Mouse (Mus musculus): Measurements from ENCODE around the gene Pcbd2. TPM values are rescaled to one million over a fixed set of nuclear protein-coding genes. Genes with fewer than 3 reads are reported as not detected.
A peak's percentile ranks its signal among the peaks of the same experiment; 100 is the strongest.
"Not testable (repeated sequence)": the region's sequence is repeated elsewhere in the genome, so short reads cannot be mapped to it uniquely, and the experiment has no call there.

The Pcbd2 gene
- 31.6 and 32.2 TPM in 2 replicates for polyA plus RNA-seq (2012; rRNA removed)

- H3K4me3 ChIP-seq (ENCODE audit: insufficient read depth, low read length), result peak within 1 kb of the TSS; percentile 92
- peak; percentile 14; the same call in 1 of the 2 replicates for TF ChIP-seq POLR2A (IDR thresholded peaks at IDR 0.05; ENCODE audit: extremely low read depth, insufficient read depth, low read length)
- no peak for TF ChIP-seq CTCF (IDR thresholded peaks at IDR 0.05; ENCODE audit: extremely low read depth, insufficient read depth, low read length)
Measured at GRCm38 (mm10) chr13:55727120-55727838, at the start of gene Pcbd2. Gene Pcbd2, plus strand, starts transcription at chr13:55727368.

GRCm38 (mm10) chr13:55682201-55682600, 45.0 kb upstream of the Pcbd2 start:
- Histone ChIP-seq H3K27ac (ENCODE audit: insufficient read depth, low read length) (no peak overlapping the region), H3K4me1 (ENCODE audit: control insufficient read depth, insufficient read depth, low read length) (no peaks in the 10 kb centered on the region), H3K4me3 (ENCODE audit: insufficient read depth, low read length) (no peak overlapping the region)
- TF ChIP-seq POLR2A (IDR thresholded peaks at IDR 0.05; ENCODE audit: extremely low read depth, insufficient read depth, low read length) (no peak), CTCF (IDR thresholded peaks at IDR 0.05; ENCODE audit: extremely low read depth, insufficient read depth, low read length) (no peak)

More at GRCm38 (mm10) chr13:55727120-55727838, at the start of gene Pcbd2:
- peak within 1 kb of the TSS; percentile 97 for H3K27ac ChIP-seq (ENCODE audit: insufficient read depth, low read length)
- H3K4me1 ChIP-seq (ENCODE audit: control insufficient read depth, insufficient read depth, low read length), result no peaks in the 10 kb centered on the region

DNA sequence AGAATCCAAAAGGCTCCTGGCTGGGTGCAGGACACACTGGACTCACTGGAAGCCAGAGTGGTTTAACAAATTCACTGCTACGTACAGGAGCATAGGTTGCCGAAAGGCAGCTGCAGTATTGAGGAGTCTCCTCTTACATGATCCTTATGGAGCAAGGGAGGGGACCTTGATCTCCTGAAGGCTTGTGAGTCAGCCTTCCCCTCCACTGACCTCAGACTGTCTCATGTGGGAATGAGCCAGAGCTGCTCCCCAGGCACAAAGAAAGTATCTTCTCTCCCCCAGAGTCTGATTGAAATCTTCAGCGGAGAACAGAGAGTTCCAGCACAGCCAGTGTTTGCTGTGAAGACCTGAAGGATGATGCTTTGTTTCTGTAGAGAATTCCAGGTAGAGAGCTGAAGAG, 43.6 kb upstream of the Pcbd2 start:
- Histone ChIP-seq H3K27ac (ENCODE audit: insufficient read depth, low read length) (no peak overlapping the region), H3K4me1 (ENCODE audit: control insufficient read depth, insufficient read depth, low read length) (no peaks in the 10 kb centered on the region), H3K4me3 (ENCODE audit: insufficient read depth, low read length) (no peak overlapping the region)
- TF ChIP-seq CTCF (IDR thresholded peaks at IDR 0.05; ENCODE audit: extremely low read depth, insufficient read depth, low read length) (no peak), POLR2A (IDR thresholded peaks at IDR 0.05; ENCODE audit: extremely low read depth, insufficient read depth, low read length) (no peak)

- no peak overlapping the region for H3K27ac ChIP-seq (ENCODE audit: insufficient read depth, low read length)
- no peak for TF ChIP-seq CTCF (IDR thresholded peaks at IDR 0.05; ENCODE audit: extremely low read depth, insufficient read depth, low read length)
- no peak for TF ChIP-seq POLR2A (IDR thresholded peaks at IDR 0.05; ENCODE audit: extremely low read depth, insufficient read depth, low read length)
- H3K4me3 ChIP-seq (ENCODE audit: insufficient read depth, low read length), result no peak overlapping the region
- H3K4me1 ChIP-seq (ENCODE audit: control insufficient read depth, insufficient read depth, low read length), result no peaks in the 10 kb centered on the region
Measured at GRCm38 (mm10) chr13:55686107-55686633, 41.0 kb upstream of the Pcbd2 start.

GRCm38 (mm10) chr13:55687927-55688602, 39.1 kb upstream of the Pcbd2 start:
- TF ChIP-seq POLR2A (IDR thresholded peaks at IDR 0.05; ENCODE audit: extremely low read depth, insufficient read depth, low read length) (no peak), CTCF (IDR thresholded peaks at IDR 0.05; ENCODE audit: extremely low read depth, insufficient read depth, low read length) (no peak)
- H3K27ac ChIP-seq (ENCODE audit: insufficient read depth, low read length), result no peak overlapping the region
- no peak overlapping the region for H3K4me3 ChIP-seq (ENCODE audit: insufficient read depth, low read length)
- H3K4me1 ChIP-seq (ENCODE audit: control insufficient read depth, insufficient read depth, low read length), result no peaks in the 10 kb centered on the region

GRCm38 (mm10) chr13:55692535-55693242, 34.5 kb upstream of the Pcbd2 start, which contains the start of gene B230219D22Rik:
Gene B230219D22Rik, plus strand, starts transcription at chr13:55693124.
- TF ChIP-seq POLR2A (IDR thresholded peaks at IDR 0.05; ENCODE audit: extremely low read depth, insufficient read depth, low read length) (peak; percentile 98), CTCF (IDR thresholded peaks at IDR 0.05; ENCODE audit: extremely low read depth, insufficient read depth, low read length) (no peak)

DNA sequence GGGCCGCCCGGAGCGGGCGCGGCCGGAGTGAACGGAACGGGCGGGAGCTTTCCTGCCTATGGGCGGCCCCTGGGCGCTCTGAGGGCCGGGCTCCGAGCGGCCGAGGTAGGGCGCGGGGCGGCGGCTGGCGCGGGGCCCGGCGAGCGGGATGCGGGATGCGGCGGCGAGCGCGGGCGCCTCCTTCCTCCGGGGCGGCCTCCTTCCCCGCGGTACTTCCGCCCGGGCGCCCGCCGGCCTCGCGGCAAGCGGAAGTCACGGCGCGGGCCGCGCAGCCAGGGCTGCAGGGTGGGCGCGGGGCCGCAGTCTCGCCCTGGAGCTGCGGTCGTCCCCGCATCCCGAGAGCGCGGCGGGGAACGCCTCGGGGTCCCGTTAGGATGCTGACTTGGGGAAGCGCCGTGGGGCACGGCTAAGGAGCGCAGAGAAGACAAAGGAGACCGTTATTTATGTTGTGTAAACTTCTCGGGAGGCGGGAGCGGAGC, 33.9 kb upstream of the Pcbd2 start:
- Histone ChIP-seq H3K27ac (ENCODE audit: insufficient read depth, low read length) (peak overlapping the region; percentile 93), H3K4me3 (ENCODE audit: insufficient read depth, low read length) (peak overlapping the region; percentile 83), H3K4me1 (ENCODE audit: control insufficient read depth, insufficient read depth, low read length) (peaks cover 7% of the 10 kb centered on the region)
- no peak for TF ChIP-seq POLR2A (IDR thresholded peaks at IDR 0.05; ENCODE audit: extremely low read depth, insufficient read depth, low read length)
- no peak for TF ChIP-seq CTCF (IDR thresholded peaks at IDR 0.05; ENCODE audit: extremely low read depth, insufficient read depth, low read length)

More at GRCm38 (mm10) chr13:55692535-55693242, 34.5 kb upstream of the Pcbd2 start, which contains the start of gene B230219D22Rik:
- peaks cover 7% of the 10 kb centered on the region for H3K4me1 ChIP-seq (ENCODE audit: control insufficient read depth, insufficient read depth, low read length)
- peak within 1 kb of the TSS; percentile 83 for H3K4me3 ChIP-seq (ENCODE audit: insufficient read depth, low read length)
- peak within 1 kb of the TSS; percentile 93 for H3K27ac ChIP-seq (ENCODE audit: insufficient read depth, low read length)

DNA sequence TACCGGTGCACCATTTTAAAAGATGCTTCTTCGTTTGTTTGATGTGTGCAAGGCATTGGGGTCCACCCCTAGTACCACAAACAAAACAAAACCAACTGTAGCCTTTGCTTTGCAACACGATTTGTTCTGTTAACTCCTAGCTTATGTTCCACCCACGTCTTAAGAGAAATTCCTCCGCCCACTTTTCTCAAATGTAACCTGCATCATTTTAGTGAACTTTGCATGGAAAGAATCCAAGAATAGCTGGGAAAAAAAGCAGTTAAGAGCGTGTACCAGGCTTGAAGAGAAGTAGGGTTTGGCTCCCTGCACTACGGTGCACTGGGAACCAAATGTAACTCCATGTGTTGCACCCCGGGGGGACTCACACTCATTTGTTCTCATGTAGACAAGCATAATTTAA, 33.1 kb upstream of the Pcbd2 start:
- no peak overlapping the region for H3K27ac ChIP-seq (ENCODE audit: insufficient read depth, low read length)
- TF ChIP-seq POLR2A (IDR thresholded peaks at IDR 0.05; ENCODE audit: extremely low read depth, insufficient read depth, low read length) (no peak), CTCF (IDR thresholded peaks at IDR 0.05; ENCODE audit: extremely low read depth, insufficient read depth, low read length) (no peak)
- H3K4me1 ChIP-seq (ENCODE audit: control insufficient read depth, insufficient read depth, low read length), result peaks cover 7% of the 10 kb centered on the region
- peak overlapping the region; percentile 83; the same call in 1 of the 2 replicates for H3K4me3 ChIP-seq (ENCODE audit: insufficient read depth, low read length)

- H3K27ac ChIP-seq (ENCODE audit: insufficient read depth, low read length); H3K4me3 ChIP-seq (ENCODE audit: insufficient read depth, low read length); H3K4me1 ChIP-seq (ENCODE audit: control insufficient read depth, insufficient read depth, low read length): not testable (repeated sequence)
Measured at GRCm38 (mm10) chr13:55695989-55696388, 31.2 kb upstream of the Pcbd2 start.
